Mouse (Mus musculus) embryonic fibroblast, embryonic 13.5 days (primary cell): ENCODE results near the gene Wdr5.

Source experiments
- CTCF ChIP-seq: IDR thresholded peaks from 2 replicates; pipeline ENCODE4 v1.5.1; 2011; ENCODE audit warnings: mild to moderate bottlenecking, control low read depth, low read length, moderate library complexity, borderline replicate concordance; ENCODE audit not compliant: insufficient read depth
- POLR2A ChIP-seq: IDR thresholded peaks from 2 replicates; pipeline ENCODE4 v1.6.1; 2011; ENCODE audit warnings: low read depth, mild to moderate bottlenecking, control low read depth, low read length, moderate library complexity

- TF ChIP-seq CTCF (no peak), POLR2A (peak; percentile 80)
Measured at GRCm38 (mm10) chr2:27475495-27476302, 39.3 kb upstream of the Wdr5 start.
